Mouse (Mus musculus) MEL (cell line): ENCODE results near the gene Grik1. TPM values are rescaled to one million over a fixed set of nuclear protein-coding genes. Genes with fewer than 3 reads are reported as not detected.

Source experiments
- DNase-seq: peaks from one replicate; pipeline ENCODE4 v3.0.0; 2011; ENCODE audit warnings: low read depth, low spot score
- H3K27ac ChIP-seq: 2 replicates; pipeline ENCODE4 v1.5.1; 2012; ENCODE audit warnings: low read depth, mild to moderate bottlenecking, control low read depth, low read length, moderate library complexity; ENCODE audit not compliant: control insufficient read depth
- H3K27me3 ChIP-seq, 2 experiments: fragments of 150-350 bp in 1 of 2; sonication (generic) in 1 of 2; 2 replicates each; pipeline ENCODE4 v1.6.1; 2012; ENCODE audit warnings: low read length in 2 of 2, mild to moderate bottlenecking in 2 of 2, improper control_type of control experiment in 1 of 2, moderate library complexity in 1 of 2; ENCODE audit not compliant: insufficient read depth in 2 of 2, control insufficient read depth in 1 of 2
- H3K36me3 ChIP-seq, 2 experiments: 2 replicates each; pipeline ENCODE4 v1.6.1; 2012 to 2014; ENCODE audit warnings: low read length in 2 of 2, improper control_type of control experiment in 1 of 2, inconsistent platforms in 1 of 2, mild to moderate bottlenecking in 1 of 2; ENCODE audit not compliant: insufficient read depth in 2 of 2, control insufficient read depth in 1 of 2
- H3K4me1 ChIP-seq, 2 experiments: fragments of 150-350 bp in 1 of 2; sonication (generic) in 1 of 2; 2 replicates each; pipeline ENCODE4 v1.6.1; 2012; ENCODE audit warnings: low read length in 2 of 2, improper control_type of control experiment in 1 of 2, mild to moderate bottlenecking in 1 of 2; ENCODE audit not compliant: insufficient read depth in 2 of 2, control insufficient read depth in 1 of 2
- H3K4me3 ChIP-seq, 2 experiments: fragments of 150-350 bp in 1 of 2; sonication (generic) in 1 of 2; 2 replicates each; pipeline ENCODE4 v1.5.1; 2012; ENCODE audit warnings: low read depth in 2 of 2, low read length in 2 of 2, mild to moderate bottlenecking in 2 of 2, moderate library complexity in 2 of 2, control low read depth in 1 of 2, improper control_type of control experiment in 1 of 2; ENCODE audit not compliant: control insufficient read depth in 1 of 2, insufficient read depth in 1 of 2
- H3K79me2 ChIP-seq: 2 replicates; pipeline ENCODE4 v1.6.1; 2012; ENCODE audit warnings: mild to moderate bottlenecking, low read length, moderate library complexity; ENCODE audit not compliant: control insufficient read depth, poor library complexity, insufficient read depth
- H3K9ac ChIP-seq: 2 replicates; pipeline ENCODE4 v1.6.1; 2012; ENCODE audit warnings: low read depth, mild to moderate bottlenecking, control low read depth, low read length, moderate library complexity; ENCODE audit not compliant: control insufficient read depth, poor library complexity, severe bottlenecking
- H3K9me3 ChIP-seq: fragments of 150-350 bp; sonication (generic); replicated peaks from 2 replicates; pipeline ENCODE4 v1.6.1; 2012; ENCODE audit warnings: mild to moderate bottlenecking, low read length, improper control_type of control experiment, moderate library complexity; ENCODE audit not compliant: insufficient read depth
- CHD2 ChIP-seq: IDR thresholded peaks from 2 replicates; pipeline ENCODE4 v1.6.1; 2011; ENCODE audit warnings: low read length, improper control_type of control experiment
- EP300 ChIP-seq, 2 experiments: IDR thresholded peaks; 2 replicates each; pipeline ENCODE4 v1.6.1; 2011; ENCODE audit warnings: improper control_type of control experiment in 2 of 2, low read length in 2 of 2, low read depth in 1 of 2, mild to moderate bottlenecking in 1 of 2
- GABPA ChIP-seq: IDR thresholded peaks from 2 replicates; pipeline ENCODE4 v1.6.1; 2012; ENCODE audit warnings: low read depth, mild to moderate bottlenecking, inconsistent platforms, low read length, improper control_type of control experiment, moderate library complexity
- GATA1 ChIP-seq: IDR thresholded peaks from 2 replicates; pipeline ENCODE4 v1.6.1; 2011; ENCODE audit warnings: low read depth, low read length, improper control_type of control experiment
- JUND ChIP-seq: IDR thresholded peaks from 2 replicates; pipeline ENCODE4 v1.6.1; 2011; ENCODE audit warnings: low read depth, mild to moderate bottlenecking, improper control_type of control experiment, low read length
- KAT2A ChIP-seq: conservative IDR thresholded peaks from 2 replicates; pipeline ENCODE4 v1.6.1; 2012; ENCODE audit warnings: low read depth, low read length, improper control_type of control experiment, inconsistent platforms
- MAFK ChIP-seq: IDR thresholded peaks from 2 replicates; pipeline ENCODE4 v1.6.1; 2011; ENCODE audit warnings: low read depth, mild to moderate bottlenecking, low read length, improper control_type of control experiment, borderline replicate concordance
- MAZ ChIP-seq: IDR thresholded peaks from 2 replicates; pipeline ENCODE4 v1.6.1; 2012; ENCODE audit warnings: low read depth, mild to moderate bottlenecking, inconsistent platforms, low read length, improper control_type of control experiment
- MEF2A ChIP-seq: IDR thresholded peaks from 2 replicates; pipeline ENCODE4 v1.6.1; 2014; ENCODE audit warnings: low read depth, mild to moderate bottlenecking, inconsistent platforms, low read length, improper control_type of control experiment; ENCODE audit not compliant: poor library complexity, insufficient replicate concordance, severe bottlenecking; ENCODE audit errors: extremely low read depth
- MYC ChIP-seq: IDR thresholded peaks from 2 replicates; pipeline ENCODE4 v1.6.1; 2011; ENCODE audit warnings: low read depth, mild to moderate bottlenecking, low read length, improper control_type of control experiment, moderate library complexity
- NRF1 ChIP-seq: IDR thresholded peaks from 2 replicates; pipeline ENCODE4 v1.6.1; 2014; ENCODE audit warnings: low read depth, mild to moderate bottlenecking, inconsistent platforms, low read length, improper control_type of control experiment, moderate library complexity; ENCODE audit not compliant: poor library complexity, insufficient read depth, severe bottlenecking
- POLR2A ChIP-seq, 2 experiments: IDR thresholded peaks; 2 replicates each; pipeline ENCODE4 v1.6.1; 2011 to 2012; ENCODE audit warnings: low read length in 2 of 2, mild to moderate bottlenecking in 2 of 2, control low read depth in 1 of 2, improper control_type of control experiment in 1 of 2, low read depth in 1 of 2, moderate library complexity in 1 of 2; ENCODE audit not compliant: control insufficient read depth in 1 of 2, insufficient read depth in 1 of 2, poor library complexity in 1 of 2
- POLR2AphosphoS2 ChIP-seq: IDR thresholded peaks from 2 replicates; pipeline ENCODE4 v1.6.1; 2011; ENCODE audit warnings: low read length, improper control_type of control experiment
- POLR2AphosphoS5 ChIP-seq: IDR thresholded peaks from 2 replicates; pipeline ENCODE4 v1.6.1; 2012; ENCODE audit warnings: low read depth, borderline replicate concordance, mild to moderate bottlenecking, inconsistent platforms, low read length, moderate library complexity, mixed read lengths
- RCOR1 ChIP-seq: IDR thresholded peaks from 2 replicates; pipeline ENCODE4 v1.6.1; 2012; ENCODE audit warnings: low read depth, mild to moderate bottlenecking, inconsistent platforms, low read length, improper control_type of control experiment
- SMC3 ChIP-seq: IDR thresholded peaks from 2 replicates; pipeline ENCODE4 v1.6.1; 2011; ENCODE audit warnings: low read depth, low read length, improper control_type of control experiment
- TBP ChIP-seq: IDR thresholded peaks from 2 replicates; pipeline ENCODE4 v1.8.0; 2011; ENCODE audit warnings: low read depth, low read length, improper control_type of control experiment
- UBTF ChIP-seq: IDR thresholded peaks from 2 replicates; pipeline ENCODE4 v1.6.1; 2012; ENCODE audit warnings: low read depth, mild to moderate bottlenecking, inconsistent platforms, low read length, improper control_type of control experiment, moderate library complexity, borderline replicate concordance; ENCODE audit not compliant: insufficient read depth
- USF1 ChIP-seq: IDR thresholded peaks from 2 replicates; pipeline ENCODE4 v1.6.1; 2014; ENCODE audit warnings: low read depth, mild to moderate bottlenecking, inconsistent platforms, low read length, improper control_type of control experiment, moderate library complexity
- ZC3H11A ChIP-seq: IDR thresholded peaks from 2 replicates; pipeline ENCODE4 v1.6.1; 2012; ENCODE audit warnings: low read depth, mild to moderate bottlenecking, inconsistent platforms, low read length, improper control_type of control experiment
- ZNF384 ChIP-seq: IDR thresholded peaks from 2 replicates; pipeline ENCODE4 v1.6.1; 2012; ENCODE audit warnings: low read depth, mild to moderate bottlenecking, inconsistent platforms, low read length, improper control_type of control experiment
- polyA plus RNA-seq, 2 experiments: library from polyadenylated mRNA; stranded (reverse) in 1 of 2; unstranded in 1 of 2; fragments of >175 nt in 1 of 2; fragments of >200 nt in 1 of 2; gene quantifications; 2 replicates each; pipeline versions ENCODE4 v1.2.1 to v1.2.4; 2012; ENCODE audit warnings: low replicate concordance in 2 of 2, low read depth in 1 of 2; ENCODE audit not compliant: insufficient read length in 2 of 2, insufficient read depth in 1 of 2, missing spikeins in 1 of 2
- total RNA-seq: library from RNA; depleted of rRNA; stranded (reverse); fragments of 300-350 nt; gene quantifications from 2 replicates; pipeline ENCODE4 v1.2.3, GENCODE M21; 2012

The Grik1 gene
- total and polyA plus RNA-seq, 3 experiments, result not detected

DNA sequence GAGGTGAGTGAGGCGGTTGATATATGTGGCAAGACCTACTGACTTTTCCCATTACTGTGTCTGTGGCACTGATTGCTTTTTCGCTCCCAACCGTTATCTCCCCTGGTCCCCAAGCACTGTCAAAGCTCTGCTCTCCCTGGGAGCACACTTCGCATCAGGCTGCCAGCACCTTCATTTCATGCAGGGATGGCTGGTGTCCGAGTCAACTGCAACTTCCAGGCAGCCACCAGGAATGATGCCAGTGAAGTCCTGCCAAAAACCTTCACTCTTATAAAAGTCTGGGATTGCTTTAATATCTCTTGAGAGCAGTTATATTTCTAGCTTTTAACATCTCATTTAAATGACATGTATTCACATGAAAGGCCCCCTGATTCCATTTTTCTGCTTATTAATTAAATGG, 215.3 kb downstream of the Grik1 start:
- Histone ChIP-seq H3K9me3 (no peaks in the 10 kb centered on the region), H3K79me2 (no peaks in the 10 kb centered on the region), H3K27me3 (no peaks in the 10 kb centered on the region), H3K4me1 (no peaks in the 10 kb centered on the region), H3K27ac (no peak overlapping the region), H3K9ac (no peak overlapping the region), H3K36me3 (no peaks in the 10 kb centered on the region), H3K4me3 (no peak overlapping the region)
- no peak for DNase-seq
- TF ChIP-seq NRF1 (no peak), ZNF384 (no peak), POLR2A (IDR thresholded peaks at IDR 0.05; ENCODE audit: control insufficient read depth in 1 of 2, insufficient read depth in 1 of 2, low read depth in 1 of 2, low read length in 2 of 2, poor library complexity in 1 of 2) (no peak), MAFK (no peak), JUND (no peak), POLR2AphosphoS2 (no peak), GABPA (no peak), USF1 (no peak)

- no peaks in the 10 kb centered on the region for H3K36me3 ChIP-seq
- no peaks in the 10 kb centered on the region for H3K4me1 ChIP-seq
- no peak overlapping the region for H3K9ac ChIP-seq
- no peaks in the 10 kb centered on the region for H3K79me2 ChIP-seq
- H3K27ac ChIP-seq, result no peak overlapping the region
- H3K4me3 ChIP-seq, result no peak overlapping the region
- no peaks in the 10 kb centered on the region for H3K9me3 ChIP-seq
- H3K27me3 ChIP-seq, result no peaks in the 10 kb centered on the region
- TF ChIP-seq JUND (no peak), EP300 (IDR thresholded peaks at IDR 0.05; ENCODE audit: low read depth in 1 of 2, low read length in 2 of 2) (no peak), POLR2AphosphoS5 (no peak), GATA1 (no peak), POLR2AphosphoS2 (no peak)
- no peak for DNase-seq
Measured at GRCm38 (mm10) chr16:88060936-88061335, 229.1 kb downstream of the Grik1 start.

GRCm38 (mm10) chr16:88048121-88048520, 241.9 kb downstream of the Grik1 start:
- Histone ChIP-seq H3K4me1 (no peaks in the 10 kb centered on the region), H3K4me3 (no peak overlapping the region), H3K9ac (no peak overlapping the region), H3K79me2 (no peaks in the 10 kb centered on the region), H3K27me3 (no peaks in the 10 kb centered on the region), H3K9me3 (no peaks in the 10 kb centered on the region), H3K27ac (no peak overlapping the region), H3K36me3 (no peaks in the 10 kb centered on the region)
- DNase-seq, result no peak
- TF ChIP-seq MEF2A (no peak), CHD2 (no peak), RCOR1 (no peak), MYC (no peak), UBTF (no peak), JUND (no peak), TBP (no peak), ZC3H11A (no peak), USF1 (no peak), KAT2A (no peak), GABPA (no peak), MAZ (no peak), NRF1 (no peak), SMC3 (no peak)
